Mouse (Mus musculus) erythroblast, adult 5-6 weeks (primary cell): Measurements from ENCODE around the gene Syp. TPM values are rescaled to one million over a fixed set of nuclear protein-coding genes. Genes with fewer than 3 reads are reported as not detected.

Experiments
- ATAC-seq: replicated peaks from 2 replicates; pipeline ENCODE4 v1.8.0; 2016; ENCODE audit warnings: moderate number of reproducible peaks, mild to moderate bottlenecking, moderate TSS enrichment, inconsistent platforms; ENCODE audit not compliant: poor library complexity, low FRiP score, severe bottlenecking
- total RNA-seq, 2 experiments: library from RNA; stranded (forward) in 1 of 2; stranded (reverse) in 1 of 2; fragments of 150-400 nt in 1 of 2; fragments of 200-764, 138-1000 nt in 1 of 2; gene quantifications; 2 replicates each; pipeline versions ENCODE4 v1.2.3 to v1.2.4; 2015 to 2017; ENCODE audit warnings: low replicate concordance in 2 of 2

Gene Syp
- total RNA-seq, 2 experiments from 2014 or later, result 0.51 to 15.6 TPM

- ATAC-seq, result no peak
Measured at GRCm38 (mm10) chrX:7658785-7659589, 20.7 kb downstream of the Syp start.

- no peak for ATAC-seq
Measured at GRCm38 (mm10) chrX:7661086-7661485, 22.8 kb downstream of the Syp start.

DNA sequence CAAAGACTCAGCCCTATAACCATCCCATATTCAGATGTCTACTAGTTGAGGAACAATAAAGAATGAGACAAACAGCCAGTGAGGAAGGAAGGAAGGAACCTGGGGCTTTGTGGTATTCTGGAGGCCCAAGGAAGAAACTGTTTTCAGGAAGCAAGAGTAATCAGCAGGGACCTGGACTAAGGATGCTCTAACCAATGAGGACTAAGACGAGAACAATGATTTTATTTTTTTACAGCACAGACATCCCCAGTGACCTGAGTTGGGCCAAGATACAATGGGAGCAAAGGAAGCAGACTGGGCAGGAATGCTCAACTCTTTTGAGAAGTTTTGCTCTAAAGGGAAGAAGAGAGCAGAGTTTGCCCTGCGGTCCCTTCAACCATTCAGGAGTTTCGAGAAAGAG is 24.7 kb downstream of the Syp start:
- no peak for ATAC-seq

- ATAC-seq, result no peak
Measured at GRCm38 (mm10) chrX:7664791-7665190, 26.5 kb downstream of the Syp start.

DNA sequence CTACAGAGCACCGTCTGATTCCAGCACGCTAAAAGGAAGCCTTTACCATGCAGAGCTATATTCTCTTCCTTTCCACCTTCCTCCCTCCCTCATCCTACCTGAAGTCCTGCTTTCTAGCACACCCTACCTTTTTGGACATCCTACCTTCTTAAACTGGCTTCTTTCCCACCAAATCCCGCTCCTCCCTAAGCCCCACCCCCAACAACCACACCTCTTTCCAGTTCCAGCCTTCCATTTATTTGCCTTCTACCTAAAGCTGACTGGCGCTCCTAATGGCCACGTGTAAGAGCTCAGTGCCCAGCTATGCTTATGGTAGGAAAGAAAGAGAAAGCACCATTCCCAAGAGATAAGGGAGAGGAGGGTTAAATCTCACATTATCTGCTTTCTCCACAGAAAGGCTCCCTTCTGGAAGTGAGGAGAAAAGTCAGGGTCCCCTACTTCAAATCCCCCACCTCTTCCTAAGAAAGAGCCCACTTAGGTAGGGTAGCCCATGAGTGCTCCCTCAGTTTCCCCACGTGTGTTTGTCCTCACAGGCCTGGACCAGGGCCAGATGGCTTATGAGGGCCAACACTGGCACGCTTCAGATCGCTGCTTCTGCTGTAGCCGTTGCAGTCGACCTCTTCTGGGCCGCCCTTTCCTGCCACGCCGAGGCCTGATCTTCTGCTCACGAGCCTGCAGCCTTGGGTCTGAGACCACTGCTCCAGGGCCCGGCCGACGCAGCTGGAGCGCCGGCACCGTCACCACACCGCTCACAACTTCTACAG is 27.6 kb downstream of the Syp start:
- ATAC-seq, result no peak

DNA sequence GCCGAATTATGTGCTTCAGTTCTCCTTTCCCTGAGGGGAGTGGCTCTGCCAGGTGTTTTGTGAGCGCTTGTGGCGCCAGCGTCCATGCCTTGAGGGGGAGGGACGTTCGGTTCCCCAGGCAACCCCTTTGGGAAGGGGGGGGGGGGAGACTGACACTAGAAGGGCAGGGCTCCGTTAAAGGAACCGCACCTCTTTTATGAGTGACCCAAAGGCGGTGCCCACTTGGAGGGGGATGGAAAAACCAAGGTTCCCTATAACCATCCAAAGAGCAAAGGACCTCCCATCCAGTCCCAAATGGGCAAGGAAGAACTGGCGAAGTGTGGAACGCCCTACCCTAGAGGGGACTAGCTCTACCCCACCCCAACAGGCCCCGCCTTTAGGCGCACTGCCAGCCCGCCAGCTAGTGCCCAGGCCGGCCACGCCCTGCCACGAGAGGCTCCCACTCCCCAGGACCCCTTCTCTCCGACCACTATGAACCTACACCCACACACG is 32.2 kb downstream of the Syp start:
- peak; percentile 73 for ATAC-seq

GRCm38 (mm10) chrX:7670921-7671623 is 32.8 kb downstream of the Syp start, which contains the start of gene Plp2:
Plp2 (minus strand) TSS chrX:7671390.
- ATAC-seq, result 0 out of 2 replicates have a peak, but pooled peaks have one; percentile 5

- ATAC-seq, result no peak
Measured at GRCm38 (mm10) chrX:7672739-7673138, 34.5 kb downstream of the Syp start.

DNA sequence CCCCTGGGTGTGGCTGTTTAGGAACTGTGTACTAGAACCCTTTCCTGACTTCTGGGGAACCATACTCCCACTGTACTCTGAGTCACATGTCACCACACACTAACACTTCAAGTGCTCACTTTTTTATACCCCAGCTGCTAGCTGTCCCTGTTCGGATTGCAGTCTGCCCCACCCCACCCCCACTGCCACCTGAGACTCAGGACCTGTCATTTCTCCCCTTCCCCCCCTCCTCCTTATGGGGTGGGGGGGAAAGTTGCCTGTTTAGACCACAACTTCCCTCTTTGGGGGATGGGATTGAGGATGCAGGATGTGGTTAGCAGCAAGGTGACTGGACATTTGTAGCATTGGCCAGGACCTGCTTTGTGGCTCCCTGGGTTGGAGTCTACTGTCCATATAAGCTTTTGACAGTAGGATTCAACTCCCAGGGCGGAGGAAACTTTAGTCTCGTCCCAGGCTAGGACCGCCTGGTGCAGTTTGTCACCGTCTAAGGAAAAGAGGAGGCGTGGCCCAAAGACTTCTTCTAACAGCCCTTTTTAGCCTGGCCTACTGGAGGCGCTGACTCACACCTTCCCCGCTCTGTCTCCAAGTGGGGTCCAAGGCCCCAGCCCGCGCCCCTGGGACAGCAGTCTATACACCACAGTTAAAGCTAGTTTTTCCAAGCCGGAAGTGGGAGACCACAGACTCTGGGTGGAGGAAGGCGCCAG is 35.5 kb downstream of the Syp start:
- no peak for ATAC-seq

DNA sequence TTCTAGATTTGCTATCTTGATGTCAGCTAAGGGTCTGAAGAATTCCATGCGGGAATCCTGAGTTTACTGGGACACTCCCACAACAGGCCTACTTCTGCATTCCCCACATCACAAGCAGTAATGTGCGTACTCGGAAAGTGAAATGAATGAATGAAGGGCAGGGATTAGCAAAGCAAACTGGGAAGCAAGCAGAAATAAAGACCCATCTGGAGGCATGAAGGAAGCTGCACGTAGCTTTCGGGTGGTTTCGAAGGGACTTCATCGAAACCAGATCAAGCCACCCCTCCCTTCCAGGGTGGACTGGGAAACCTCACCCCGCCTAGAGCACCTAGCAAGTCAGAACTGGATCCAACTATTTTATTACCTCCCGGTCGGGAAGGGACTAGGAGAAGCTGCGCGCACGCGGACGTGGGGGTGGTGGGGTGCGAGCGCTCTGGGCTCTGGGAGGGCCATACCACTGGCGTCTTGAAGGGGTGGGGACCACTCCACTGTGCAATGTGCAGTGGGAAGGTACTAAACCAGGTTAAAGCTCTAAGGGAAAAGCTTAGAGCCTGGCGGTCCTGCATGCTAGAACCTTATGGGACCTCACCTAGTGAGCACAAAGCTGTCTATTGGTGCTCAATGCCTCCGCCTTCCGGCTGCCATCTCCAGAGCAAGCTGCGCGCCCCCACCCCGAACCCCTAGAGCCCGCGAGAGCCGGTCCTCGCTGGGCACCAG is 36.2 kb downstream of the Syp start:
- no peak for ATAC-seq

DNA sequence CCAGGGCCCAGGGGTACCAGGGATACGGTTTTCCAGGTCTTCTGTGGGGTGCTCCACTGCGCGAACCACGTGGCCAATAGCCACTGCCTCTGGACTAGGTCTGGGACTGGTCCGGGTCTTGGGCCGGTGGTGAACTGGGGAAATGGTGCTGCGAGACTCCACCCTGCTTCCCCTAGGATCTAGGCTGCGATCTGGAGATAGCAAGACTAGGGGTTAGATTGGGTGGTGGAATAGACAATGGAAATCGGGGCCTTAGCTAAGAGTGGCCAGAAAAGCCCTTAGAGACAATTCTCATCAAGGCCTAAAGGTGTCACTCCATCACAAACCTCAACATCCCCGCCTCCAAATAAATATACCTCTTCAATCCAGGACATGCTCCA is 36.7 kb downstream of the Syp start:
- no peak for ATAC-seq

DNA sequence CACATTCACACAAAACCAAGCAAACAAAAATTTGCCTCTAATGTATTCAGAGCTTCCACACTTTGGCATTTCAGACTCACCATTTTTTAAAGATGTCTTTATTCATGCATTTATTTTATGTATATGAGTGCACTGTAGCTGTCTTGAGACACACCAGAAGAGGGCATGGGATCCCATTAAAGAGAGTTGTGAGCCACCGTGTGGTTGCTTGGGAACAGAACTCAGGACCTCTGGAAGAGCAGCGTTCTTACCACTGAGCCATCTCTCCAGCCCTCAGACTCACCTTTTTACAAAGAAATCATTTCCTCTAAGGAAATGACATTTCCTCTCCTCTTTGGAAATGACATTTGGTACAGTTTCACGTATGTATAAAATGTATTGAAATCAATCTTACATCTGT is 40.7 kb downstream of the Syp start:
- no peak for ATAC-seq

- peak; percentile 99 for ATAC-seq
Measured at GRCm38 (mm10) chrX:7679405-7680056, 41.3 kb downstream of the Syp start.

DNA sequence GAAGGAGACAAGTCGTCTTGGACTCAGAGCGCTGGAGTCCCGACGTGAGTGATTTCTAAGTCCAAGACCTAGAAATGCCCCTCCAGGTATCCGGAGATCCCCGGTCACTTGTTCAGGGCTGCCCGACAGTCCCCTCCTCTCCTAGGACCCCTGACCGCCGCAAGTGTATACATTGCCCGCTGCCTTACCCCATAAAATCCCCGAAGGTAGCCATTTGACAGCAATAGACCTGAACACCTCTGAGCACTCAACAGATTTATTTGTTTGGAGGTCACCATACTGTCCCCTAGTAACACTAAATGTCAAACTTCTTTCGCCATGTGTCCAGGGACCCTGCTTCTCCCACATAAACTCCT is 41.8 kb downstream of the Syp start:
- ATAC-seq, result 0 out of 2 replicates have a peak, but pooled peaks have one; percentile 28

DNA sequence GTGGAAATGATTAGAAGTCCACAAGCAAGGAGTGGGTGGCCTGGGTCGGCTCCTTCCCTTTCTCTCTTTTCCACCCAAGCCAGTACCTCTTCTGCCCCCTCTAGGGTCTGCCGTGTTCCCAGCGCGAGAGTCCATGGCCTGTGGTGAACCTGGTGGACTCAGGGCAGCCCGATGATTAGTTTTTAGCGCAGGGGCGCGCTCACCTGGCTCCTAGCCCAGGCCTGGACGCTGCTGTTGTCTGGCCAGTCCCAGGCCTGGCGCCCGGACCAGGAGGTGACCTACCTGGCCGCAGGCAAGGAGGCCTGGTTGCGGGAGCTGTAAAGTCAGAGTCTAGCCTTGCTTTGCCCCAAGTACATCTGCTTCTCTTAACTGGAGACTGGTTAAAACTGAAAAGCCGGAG is 42.6 kb downstream of the Syp start, which contains the start of gene Magix:
TSS of gene Magix (minus strand) at position 388 of the 400 bp plus-strand sequence.
- ATAC-seq, result no peak

GRCm38 (mm10) chrX:7688321-7688720 is 50.0 kb downstream of the Syp start:
- no peak for ATAC-seq

DNA sequence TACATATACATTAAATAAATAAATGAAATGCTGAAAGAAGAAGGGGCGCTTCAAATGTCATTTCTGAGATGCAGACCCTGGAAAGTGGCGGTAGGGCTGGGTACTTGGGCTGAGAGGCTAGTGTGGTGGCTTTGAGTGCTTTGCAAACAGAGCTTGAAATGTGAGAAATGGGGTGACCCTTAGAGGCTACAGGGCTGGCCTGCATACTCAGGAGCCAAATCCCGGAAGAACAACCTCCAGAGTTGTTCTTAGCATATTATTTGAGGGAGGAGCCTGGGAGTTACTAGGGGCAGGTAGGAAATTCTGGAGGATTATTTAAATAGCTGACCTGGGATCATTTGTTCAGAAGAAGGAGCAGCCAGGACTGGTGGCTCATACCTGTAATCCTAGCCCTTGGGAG is 52.2 kb downstream of the Syp start:
- no peak for ATAC-seq

- no peak for ATAC-seq
Measured at GRCm38 (mm10) chrX:7692862-7693261, 54.6 kb downstream of the Syp start.

GRCm38 (mm10) chrX:7696520-7696919 is 58.2 kb downstream of the Syp start:
- peak; percentile 17; the same call in 1 of the 2 replicates for ATAC-seq
